Mouse (Mus musculus) stomach, postnatal 0 days (tissue): ENCODE results near the gene Map2k6.

Source experiments
- CTCF ChIP-seq: IDR thresholded peaks from 2 replicates; pipeline ENCODE4 v1.5.1; 2016; ENCODE audit warnings: antibody characterized with exemption, low read depth, mild to moderate bottlenecking, moderate library complexity
- EP300 ChIP-seq: optimal IDR thresholded peaks from 2 replicates; pipeline ENCODE3; 2016; ENCODE audit warnings: antibody characterized with exemption

- TF ChIP-seq CTCF (no peak), EP300 (no peak)
These were observed 12.7 kb downstream of the Map2k6 start for GRCm38 (mm10) chr11:110411596-110411995.
